Mouse (Mus musculus): ENCODE data around the gene Parg. TPM values are rescaled to one million over a fixed set of nuclear protein-coding genes. Genes with fewer than 3 reads are reported as not detected.

The Parg gene
- 44.1 and 48.1 TPM in 2 replicates for total RNA-seq (2015)
- total RNA-seq (2017): 102 and 143 TPM in 2 replicates

GRCm38 (mm10) chr14:32201791-32202451, at the start of gene Parg, which contains the start of gene Timm23:
Parg (plus strand) TSS chr14:32201949.
Timm23 (minus strand) TSS chr14:32201898.
- ATAC-seq (replicated peaks; ENCODE audit: poor library complexity): peak; percentile 99

GRCm38 (mm10) chr14:32152243-32152965, 49.3 kb upstream of the Parg start:
- ATAC-seq (replicated peaks; ENCODE audit: poor library complexity): peak; percentile 59

GRCm38 (mm10) chr14:32153156-32153555, 48.6 kb upstream of the Parg start:
- ATAC-seq (replicated peaks; ENCODE audit: poor library complexity): no peak

GRCm38 (mm10) chr14:32154758-32155157, 47.0 kb upstream of the Parg start:
- ATAC-seq (replicated peaks; ENCODE audit: poor library complexity): peak; percentile 56

GRCm38 (mm10) chr14:32159150-32159670, 42.5 kb upstream of the Parg start:
- ATAC-seq (replicated peaks; ENCODE audit: poor library complexity): peak; percentile 35

GRCm38 (mm10) chr14:32159690-32160246, 42.0 kb upstream of the Parg start, which contains the start of gene Ncoa4:
Ncoa4 (plus strand) TSS chr14:32159865.
- ATAC-seq (replicated peaks; ENCODE audit: poor library complexity): peak; percentile 83

GRCm38 (mm10) chr14:32160563-32160962, 41.2 kb upstream of the Parg start:
- no peak for ATAC-seq (replicated peaks; ENCODE audit: poor library complexity)

GRCm38 (mm10) chr14:32161090-32161885, 40.5 kb upstream of the Parg start:
- ATAC-seq (replicated peaks; ENCODE audit: poor library complexity): peak; percentile 34

GRCm38 (mm10) chr14:32162231-32162630, 39.5 kb upstream of the Parg start:
- ATAC-seq (replicated peaks; ENCODE audit: poor library complexity): no peak

GRCm38 (mm10) chr14:32163203-32163888, 38.4 kb upstream of the Parg start:
- no peak for ATAC-seq (replicated peaks; ENCODE audit: poor library complexity)

- no peak for ATAC-seq (replicated peaks; ENCODE audit: poor library complexity)
Observed at GRCm38 (mm10) chr14:32164173-32165051, 37.3 kb upstream of the Parg start.

- peak; percentile 67 for ATAC-seq (replicated peaks; ENCODE audit: poor library complexity)
Observed at GRCm38 (mm10) chr14:32165278-32166061, 36.3 kb upstream of the Parg start.

GRCm38 (mm10) chr14:32166062-32166441, 35.7 kb upstream of the Parg start:
- ATAC-seq (replicated peaks; ENCODE audit: poor library complexity): no peak

- ATAC-seq (replicated peaks; ENCODE audit: poor library complexity): no peak
Observed at GRCm38 (mm10) chr14:32166840-32167239, 34.9 kb upstream of the Parg start.

GRCm38 (mm10) chr14:32167326-32167725, 34.4 kb upstream of the Parg start:
- peak; percentile 40 for ATAC-seq (replicated peaks; ENCODE audit: poor library complexity)

- peak; percentile 64 for ATAC-seq (replicated peaks; ENCODE audit: poor library complexity)
Observed at GRCm38 (mm10) chr14:32168653-32169231, 33.0 kb upstream of the Parg start.

- no peak for ATAC-seq (replicated peaks; ENCODE audit: poor library complexity)
Observed at GRCm38 (mm10) chr14:32170137-32170536, 31.6 kb upstream of the Parg start.

- no peak; the same call in 1 of the 2 replicates for ATAC-seq (replicated peaks; ENCODE audit: poor library complexity)
Observed at GRCm38 (mm10) chr14:32175310-32175709, 26.4 kb upstream of the Parg start.

Measured in megakaryocyte progenitor cell, adult 5-6 weeks (primary cell).